Mouse (Mus musculus) heart, adult 2 months (tissue): Measurements from ENCODE around the gene Krtap31-1. TPM values are rescaled to one million over a fixed set of nuclear protein-coding genes. Genes with fewer than 3 reads are reported as not detected.
"Not testable (repeated sequence)": the region's sequence is repeated elsewhere in the genome, so short reads cannot be mapped to it uniquely, and the experiment has no call there.

Experiments used
- DNase-seq, 2 experiments: peaks; one replicate each; pipeline ENCODE4 v3.0.0; 2021
- H3K27ac ChIP-seq: fragments of 200-600 bp; 2 replicates; pipeline ENCODE4 v1.8.1; 2022
- H3K27me3 ChIP-seq: fragments of 200-500 bp; 2 replicates; pipeline ENCODE4 v1.6.1; 2012; ENCODE audit warnings: mild to moderate bottlenecking, low read length, inconsistent platforms, mixed read lengths; ENCODE audit not compliant: control insufficient read depth, insufficient read depth
- H3K36me3 ChIP-seq: fragments of 200-500 bp; 2 replicates; pipeline ENCODE4 v1.6.1; 2012; ENCODE audit warnings: low read length, inconsistent platforms; ENCODE audit not compliant: control insufficient read depth, insufficient read depth
- H3K4me1 ChIP-seq: fragments of 200-500 bp; 2 replicates; pipeline ENCODE4 v1.6.1; 2011; ENCODE audit warnings: low read length; ENCODE audit not compliant: control insufficient read depth, insufficient read depth
- H3K4me3 ChIP-seq: fragments of 200-600 bp; 2 replicates; pipeline ENCODE4 v1.8.1; 2022
- H3K79me2 ChIP-seq: fragments of 200-500 bp; replicated peaks from 2 replicates; pipeline ENCODE4 v1.6.1; 2012; ENCODE audit warnings: mild to moderate bottlenecking, inconsistent platforms, low read length, moderate library complexity, mixed read lengths; ENCODE audit not compliant: control insufficient read depth, insufficient read depth
- H3K9ac ChIP-seq: fragments of 200-500 bp; 2 replicates; pipeline ENCODE4 v1.6.1; 2012; ENCODE audit warnings: low read depth, mild to moderate bottlenecking, control low read depth, inconsistent platforms, low read length, mixed read lengths
- CTCF ChIP-seq: fragments of 200-600 bp; IDR thresholded peaks from 2 replicates; pipeline ENCODE4 v1.8.1; 2022; ENCODE audit warnings: antibody characterized with exemption, mild to moderate bottlenecking, moderate library complexity
- EP300 ChIP-seq: fragments of 200-500 bp; IDR thresholded peaks from 2 replicates; pipeline ENCODE4 v1.6.1; 2011; ENCODE audit warnings: low read depth, low read length, control low read depth; ENCODE audit not compliant: insufficient read depth
- POLR2A ChIP-seq: fragments of 200-500 bp; IDR thresholded peaks from 2 replicates; pipeline ENCODE4 v1.6.1; 2011; ENCODE audit warnings: mild to moderate bottlenecking, low read depth, low read length, control low read depth; ENCODE audit not compliant: insufficient read depth
- WGBS: fragments of 180-500 bp; shearing (Covaris S2); methylation state at CpG from one replicate; pipeline ENCODE4 v1.1.7; 2018; 5-methylcytosine and 5-hydroxymethylcytosine counted together
- intact Hi-C: fragments of 180-260 bp; cut with DNase I; formaldehyde crosslinking; loops from one replicate; pipeline ENCODE4 v1.15.1; 2025
- long read RNA-seq: library from polyadenylated mRNA; stranded (forward); transcript quantifications from one replicate; pipeline ENCODE4 v2.0.0, GENCODE M21; 2021
- polyA plus RNA-seq: library from polyadenylated mRNA; depleted of rRNA; stranded (reverse); fragments of >200 nt; gene quantifications from 2 replicates; pipeline ENCODE4 v1.2.3, GENCODE M21; 2012; rRNA removed
- total RNA-seq, 2 experiments: library from RNA; stranded (reverse); gene quantifications; 2 replicates each; pipeline ENCODE4 v1.2.3; 2021

Krtap31-1 gene
- not detected for total RNA-seq
- polyA plus RNA-seq = not detected in 2 replicates
- long read RNA-seq = 0 reads

GRCm38 (mm10) chr11:99907620-99908019, at the start of gene Krtap31-1:
TSS of gene Krtap31-1 (plus strand) at chr11:99907920.
- intact Hi-C loops = no loop called here
- Histone ChIP-seq H3K4me1 (no peaks in the 10 kb centered on the region), H3K27ac (no peak within 1 kb of the TSS), H3K79me2 (no peaks in the 10 kb centered on the region), H3K27me3 (no peaks in the 10 kb centered on the region), H3K9ac (no peak within 1 kb of the TSS), H3K4me3 (no peak within 1 kb of the TSS), H3K36me3 (no peaks in the 10 kb centered on the region)
- 70% methylated on average over 2 of the region's 2 CpGs for WGBS
- no peak for DNase-seq
- TF ChIP-seq EP300 (no peak), POLR2A (no peak), CTCF (no peak)

GRCm38 (mm10) chr11:99858761-99859160, 49.0 kb upstream of the Krtap31-1 start:
- TF ChIP-seq EP300 = no peak
- no peak for TF ChIP-seq CTCF
- no peak for TF ChIP-seq POLR2A
- no peak overlapping the region for H3K9ac ChIP-seq
- WGBS = 57% methylated on average over 2 of the region's 2 CpGs
- H3K79me2 ChIP-seq = no peaks in the 10 kb centered on the region
- H3K4me1 ChIP-seq = no peaks in the 10 kb centered on the region
- H3K27ac ChIP-seq = no peak overlapping the region
- no peaks in the 10 kb centered on the region for H3K36me3 ChIP-seq
- intact Hi-C loops = no loop called here
- no peak for DNase-seq
- no peaks in the 10 kb centered on the region for H3K27me3 ChIP-seq
- no peak overlapping the region for H3K4me3 ChIP-seq

GRCm38 (mm10) chr11:99864176-99864575, 43.5 kb upstream of the Krtap31-1 start, which contains the start of gene Gm11559:
TSS of gene Gm11559 (plus strand) at chr11:99864476.
- DNase-seq, H3K27me3 ChIP-seq, H3K27ac ChIP-seq, H3K36me3 ChIP-seq, H3K79me2 ChIP-seq, H3K4me1 ChIP-seq, intact Hi-C loops, H3K4me3 ChIP-seq, H3K9ac ChIP-seq: not testable (repeated sequence)
- 30% methylated on average over 1 of the region's 1 CpGs for WGBS

GRCm38 (mm10) chr11:99873089-99873488, 34.6 kb upstream of the Krtap31-1 start, which contains the start of gene Krtap9-1:
TSS of gene Krtap9-1 (plus strand) at chr11:99873389.
- DNase-seq, intact Hi-C loops, H3K4me1 ChIP-seq, H3K27me3 ChIP-seq, H3K27ac ChIP-seq, H3K36me3 ChIP-seq, H3K4me3 ChIP-seq, H3K9ac ChIP-seq, H3K79me2 ChIP-seq: not testable (repeated sequence)
- 57% methylated on average over 1 of the region's 1 CpGs for WGBS

GRCm38 (mm10) chr11:99878887-99879286, 28.8 kb upstream of the Krtap31-1 start, which contains the start of gene Gm11567:
TSS of gene Gm11567 (plus strand) at chr11:99879187.
- H3K4me1 ChIP-seq, H3K27ac ChIP-seq, intact Hi-C loops, H3K4me3 ChIP-seq, H3K27me3 ChIP-seq, H3K9ac ChIP-seq, DNase-seq, H3K79me2 ChIP-seq, H3K36me3 ChIP-seq: not testable (repeated sequence)
- 22% methylated on average over 1 of the region's 1 CpGs for WGBS

- intact Hi-C loops = no loop called here
- 84% methylated on average over 3 of the region's 3 CpGs for WGBS
Observed at GRCm38 (mm10) chr11:99914451-99914850, 6.7 kb downstream of the Krtap31-1 start, which contains the start of gene Gm11565. TSS of gene Gm11565 (plus strand) at chr11:99914751.

GRCm38 (mm10) chr11:99935991-99936390, 28.3 kb downstream of the Krtap31-1 start, which contains the start of gene Krtap31-2:
TSS of gene Krtap31-2 (plus strand) at chr11:99936291.
- no peak for DNase-seq
- H3K9ac ChIP-seq = no peak within 1 kb of the TSS
- no peak for TF ChIP-seq POLR2A
- no peak for TF ChIP-seq CTCF
- TF ChIP-seq EP300 = no peak
- H3K27me3 ChIP-seq = no peaks in the 10 kb centered on the region
- H3K79me2 ChIP-seq = no peaks in the 10 kb centered on the region
- intact Hi-C loops = no loop called here
- no peak within 1 kb of the TSS for H3K27ac ChIP-seq
- 73% methylated on average over 1 of the region's 1 CpGs for WGBS
- H3K4me1 ChIP-seq = no peaks in the 10 kb centered on the region
- no peaks in the 10 kb centered on the region for H3K36me3 ChIP-seq
- no peak within 1 kb of the TSS for H3K4me3 ChIP-seq

More at GRCm38 (mm10) chr11:99914451-99914850, 6.7 kb downstream of the Krtap31-1 start, which contains the start of gene Gm11565:
- Histone ChIP-seq H3K27me3 (no peaks in the 10 kb centered on the region), H3K36me3 (no peaks in the 10 kb centered on the region), H3K27ac (no peak within 1 kb of the TSS), H3K4me1 (no peaks in the 10 kb centered on the region), H3K9ac (no peak within 1 kb of the TSS), H3K4me3 (no peak within 1 kb of the TSS), H3K79me2 (no peaks in the 10 kb centered on the region)
- DNase-seq = no peak
- TF ChIP-seq EP300 (no peak), POLR2A (no peak), CTCF (no peak)
